Mouse (Mus musculus) heart, adult 9 months (tissue): Measurements from ENCODE around the gene Map6d1.
A peak's percentile ranks its signal among the peaks of the same experiment; 100 is the strongest.

Experiments used
- DNase-seq, 2 experiments: peaks; one replicate each; pipeline ENCODE4 v3.0.0; 2022; ENCODE audit warnings: low spot score in 2 of 2

The Map6d1 gene

GRCm38 (mm10) chr16:20240468-20241414 is at the start of gene Map6d1:
Gene Map6d1 (minus strand): TSS chr16:20241358.
- DNase-seq = peak; percentile 4 to 8

- DNase-seq = no peak
Observed at GRCm38 (mm10) chr16:20280238-20280637, 39.1 kb upstream of the Map6d1 start.

GRCm38 (mm10) chr16:20279395-20279794 is 38.2 kb upstream of the Map6d1 start:
- peak in 1 of 2 experiments; percentile 15 for DNase-seq

- no peak for DNase-seq
Observed at GRCm38 (mm10) chr16:20272994-20273393, 31.8 kb upstream of the Map6d1 start.

- DNase-seq = no peak
Observed at GRCm38 (mm10) chr16:20271339-20271738, 30.2 kb upstream of the Map6d1 start.

GRCm38 (mm10) chr16:20265089-20265488 is 23.9 kb upstream of the Map6d1 start:
- no peak for DNase-seq

- DNase-seq = no peak
Observed at GRCm38 (mm10) chr16:20257926-20258325, 16.8 kb upstream of the Map6d1 start.

GRCm38 (mm10) chr16:20248442-20249174 is 7.5 kb upstream of the Map6d1 start:
- DNase-seq = no peak

- no peak for DNase-seq
Observed at GRCm38 (mm10) chr16:20247103-20247502, 5.9 kb upstream of the Map6d1 start.

GRCm38 (mm10) chr16:20238646-20239045 is 2.5 kb downstream of the Map6d1 start:
- DNase-seq = no peak

GRCm38 (mm10) chr16:20237426-20237825 is 3.7 kb downstream of the Map6d1 start:
- DNase-seq = no peak

- no peak for DNase-seq
Observed at GRCm38 (mm10) chr16:20234406-20234805, 6.8 kb downstream of the Map6d1 start.

- no peak for DNase-seq
Observed at GRCm38 (mm10) chr16:20228167-20228566, 13.0 kb downstream of the Map6d1 start.

GRCm38 (mm10) chr16:20227504-20227903 is 13.7 kb downstream of the Map6d1 start:
- no peak for DNase-seq

GRCm38 (mm10) chr16:20226676-20227075 is 14.5 kb downstream of the Map6d1 start:
- DNase-seq = no peak

GRCm38 (mm10) chr16:20222726-20223125 is 18.4 kb downstream of the Map6d1 start:
- no peak for DNase-seq

- peak in 1 of 2 experiments; percentile 19 for DNase-seq
Observed at GRCm38 (mm10) chr16:20213591-20214226, 27.4 kb downstream of the Map6d1 start.

GRCm38 (mm10) chr16:20199501-20200201 is 41.5 kb downstream of the Map6d1 start:
- DNase-seq = no peak

GRCm38 (mm10) chr16:20196962-20197361 is 44.2 kb downstream of the Map6d1 start:
- DNase-seq = no peak

GRCm38 (mm10) chr16:20195546-20195945 is 45.6 kb downstream of the Map6d1 start:
- DNase-seq = no peak

- DNase-seq = no peak
Observed at GRCm38 (mm10) chr16:20192043-20192442, 49.1 kb downstream of the Map6d1 start.
